Mouse (Mus musculus): ENCODE measurements at regions not wholly inside any gene's neighbourhood (a gene's known extent, or its start where the extent isn't known, plus 50 kb on each side); places are given as distances from the start of the nearest gene placed in this dataset.

GRCm38 (mm10) chr7:68682929-68683643, 66.0 kb downstream of the Arrdc4 start:
- TF ChIP-seq CHD2 (IDR thresholded peaks at IDR 0.05; ENCODE audit: low read depth, low read length) (no peak), MAFK (IDR thresholded peaks at IDR 0.05; ENCODE audit: insufficient read depth, low read depth, low read length) (no peak)

All from ES-E14 (cell line).